Mouse (Mus musculus) colon, adult 2 months (tissue): Measurements from ENCODE around the gene H2al1o. TPM values are rescaled to one million over a fixed set of nuclear protein-coding genes. Genes with fewer than 3 reads are reported as not detected.

Experiments
- polyA plus RNA-seq: library from polyadenylated mRNA; depleted of rRNA; stranded (reverse); fragments of >200 nt; gene quantifications from 2 replicates; pipeline ENCODE4 v1.2.3, GENCODE M21; 2012; rRNA removed

H2al1o gene
- polyA plus RNA-seq, result not detected in 2 replicates

DNA sequence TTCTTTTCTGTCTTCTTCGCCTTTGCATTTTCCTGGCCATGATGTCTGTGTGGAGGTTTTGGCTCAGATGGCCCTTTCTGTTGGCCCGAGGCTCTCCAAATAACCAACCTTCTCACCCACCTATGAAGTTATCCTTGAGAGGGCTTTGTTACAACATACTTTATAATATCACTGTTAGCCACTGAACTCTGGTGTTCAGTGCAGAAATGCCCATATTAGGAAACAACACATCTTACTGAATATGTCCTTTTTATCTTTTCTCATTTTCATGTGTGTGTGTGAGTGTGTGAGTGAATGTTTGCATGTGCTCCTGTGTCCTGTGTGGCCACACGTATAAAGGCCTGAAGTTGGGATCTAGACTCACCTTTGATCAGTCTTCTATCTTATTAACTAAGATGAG lies at the start of gene H2al1o:
H2al1o (minus strand) TSS at position 101 of the 400 bp plus-strand sequence.

Other genes starting within 250 kb of the H2al1o start
- gene H2al1k, start 221.8 kb downstream of the H2al1o start, polyA plus RNA-seq, result not detected in 2 replicates
- gene Cybb, start 84.6 kb downstream of the H2al1o start, polyA plus RNA-seq, result 0.47 and 0.58 TPM in 2 replicates
- 5.1 and 6.2 TPM in 2 replicates for gene Dynlt3, start 90.6 kb upstream of the H2al1o start, polyA plus RNA-seq